Mouse (Mus musculus) hindbrain, embryonic 12.5 days (tissue): ENCODE results near the gene Mphosph10. TPM values are rescaled to one million over a fixed set of nuclear protein-coding genes. Genes with fewer than 3 reads are reported as not detected.
A peak's percentile ranks its signal among the peaks of the same experiment; 100 is the strongest.

ENCODE experiments used
- ATAC-seq: fragments of 200-750 bp; cut with Nextera tagmentation; 2 replicates; pipeline ENCODE4 v1.8.0; 2017; ENCODE audit warnings: moderate TSS enrichment; ENCODE audit not compliant: low FRiP score
- H3K27ac ChIP-seq: fragments of 300-500 bp; sonication (generic); 2 replicates; pipeline ENCODE4 v1.5.1; 2016; ENCODE audit warnings: mild to moderate bottlenecking
- H3K27me3 ChIP-seq: fragments of 300-500 bp; sonication (generic); 2 replicates; pipeline ENCODE4 v1.6.1; 2016; ENCODE audit warnings: mild to moderate bottlenecking
- H3K36me3 ChIP-seq: fragments of 300-500 bp; sonication (generic); 2 replicates; pipeline ENCODE4 v1.6.1; 2016; ENCODE audit warnings: mild to moderate bottlenecking
- H3K4me1 ChIP-seq: fragments of 300-500 bp; sonication (generic); 2 replicates; pipeline ENCODE4 v1.6.1; 2016
- H3K4me2 ChIP-seq: fragments of 300-500 bp; sonication (generic); replicated peaks from 2 replicates; pipeline ENCODE4 v1.6.1; 2016; ENCODE audit warnings: mild to moderate bottlenecking
- H3K4me3 ChIP-seq: fragments of 300-500 bp; sonication (generic); 2 replicates; pipeline ENCODE4 v1.5.1; 2016; ENCODE audit warnings: mild to moderate bottlenecking
- H3K9ac ChIP-seq: fragments of 300-500 bp; sonication (generic); 2 replicates; pipeline ENCODE4 v1.6.1; 2016; ENCODE audit warnings: mild to moderate bottlenecking, moderate library complexity
- H3K9me3 ChIP-seq: fragments of 300-500 bp; sonication (generic); replicated peaks from 2 replicates; pipeline ENCODE4 v1.6.1; 2016; ENCODE audit warnings: mild to moderate bottlenecking
- WGBS: fragments of 180-500 bp; shearing (Covaris S2); methylation state at CpG from one replicate; pipeline ENCODE4 v1.1.7; 2016; 5-methylcytosine and 5-hydroxymethylcytosine counted together
- polyA plus RNA-seq: library from polyadenylated mRNA; unstranded; fragments of >200 nt; fragmentation: Nextera tagmentation; extraction: Ambion mirVana; gene quantifications from 2 replicates; pipeline ENCODE4 v1.2.1, GENCODE M21; 2016

Gene Mphosph10
- polyA plus RNA-seq, 1 experiment from 2014 or later, result 41.7 TPM

- 90% methylated on average over 23 of the region's 23 CpGs for WGBS
- Histone ChIP-seq H3K9ac (no peak overlapping the region), H3K36me3 (peaks cover 23% of the 10 kb centered on the region), H3K9me3 (no peaks in the 10 kb centered on the region), H3K27ac (no peak overlapping the region), H3K4me1 (peaks cover 8% of the 10 kb centered on the region), H3K4me3 (no peak overlapping the region), H3K4me2 (no peak overlapping the region), H3K27me3 (no peaks in the 10 kb centered on the region)
- no peak for ATAC-seq
These were observed 19.9 kb downstream of the Mphosph10 start for GRCm38 (mm10) chr7:64371940-64372878.

DNA sequence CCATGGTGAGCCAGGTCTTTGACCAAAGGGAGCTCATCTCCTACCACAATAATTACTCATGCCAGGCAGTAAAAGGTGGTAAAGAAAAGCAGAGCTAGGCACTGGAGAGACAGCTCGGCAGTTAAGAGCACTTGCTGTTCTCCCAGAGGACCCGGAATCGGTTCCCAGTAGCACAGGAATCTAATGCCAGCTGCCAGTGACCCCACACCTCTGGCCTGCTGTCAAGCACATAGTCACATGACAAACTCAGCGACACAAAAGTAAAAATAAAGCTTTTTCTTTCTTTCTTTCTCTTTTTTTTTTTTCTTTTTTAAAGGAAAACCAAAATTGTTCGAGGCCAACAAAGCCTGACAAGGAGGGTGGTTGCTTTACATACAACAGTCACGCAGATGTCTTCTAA lies 22.2 kb downstream of the Mphosph10 start:
- Histone ChIP-seq H3K4me1 (peaks cover 8% of the 10 kb centered on the region), H3K4me2 (no peak overlapping the region), H3K27me3 (no peaks in the 10 kb centered on the region), H3K9ac (no peak overlapping the region), H3K9me3 (no peaks in the 10 kb centered on the region), H3K4me3 (no peak overlapping the region), H3K27ac (no peak overlapping the region), H3K36me3 (peaks cover 29% of the 10 kb centered on the region)
- ATAC-seq, result no peak
- 85% methylated on average over 6 of the region's 6 CpGs for WGBS

DNA sequence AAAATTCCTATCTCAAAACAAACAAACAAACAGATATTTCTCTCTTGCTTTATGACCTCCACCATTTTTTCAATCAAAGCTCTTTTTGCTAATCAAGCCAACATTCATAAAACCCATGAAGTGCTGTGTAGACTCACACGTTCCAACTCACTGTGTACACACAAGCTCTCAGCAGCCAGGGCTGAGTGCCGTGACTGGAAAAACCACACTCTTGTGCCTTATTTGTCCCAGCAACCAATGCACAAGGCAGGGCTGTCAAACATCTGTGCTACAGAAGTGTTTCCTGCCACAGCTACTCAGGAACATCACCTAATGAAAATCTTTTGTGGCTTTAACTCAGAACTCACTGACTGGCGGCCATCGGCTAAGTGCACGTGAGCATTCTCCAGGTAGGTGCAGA lies 26.2 kb downstream of the Mphosph10 start:
- Histone ChIP-seq H3K4me3 (no peak overlapping the region), H3K9me3 (no peaks in the 10 kb centered on the region), H3K4me1 (no peaks in the 10 kb centered on the region), H3K9ac (no peak overlapping the region), H3K27me3 (no peaks in the 10 kb centered on the region), H3K4me2 (no peak overlapping the region), H3K36me3 (peaks cover 63% of the 10 kb centered on the region), H3K27ac (no peak overlapping the region)
- 93% methylated on average over 5 of the region's 5 CpGs for WGBS
- ATAC-seq, result no peak

DNA sequence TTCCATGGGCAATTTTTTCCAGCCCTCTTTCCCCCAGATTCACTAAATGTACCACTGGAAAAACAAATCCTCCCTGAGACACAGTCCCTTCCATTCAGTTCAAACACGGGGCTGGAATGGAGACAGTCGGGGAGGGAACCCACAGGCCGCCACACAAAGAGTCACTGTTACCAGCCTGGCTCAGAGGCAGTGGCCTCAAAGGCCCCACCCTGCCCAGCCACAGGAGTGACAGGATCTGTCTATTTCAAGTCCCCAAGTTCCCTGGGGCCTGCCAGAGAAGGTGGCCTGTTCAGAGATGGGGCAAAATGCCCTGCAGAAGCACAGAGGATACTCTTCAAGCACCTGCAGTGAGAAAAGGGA lies 31.5 kb downstream of the Mphosph10 start:
- ATAC-seq, result peak; percentile 54; the same call in 1 of the 2 replicates
- Histone ChIP-seq H3K4me1 (0 out of 2 replicates have a peak, but pooled peaks cover 2% of the 10 kb centered on the region), H3K9ac (no peak overlapping the region), H3K9me3 (no peaks in the 10 kb centered on the region), H3K4me3 (no peak overlapping the region), H3K27ac (peak overlapping the region; percentile 52; the same call in 1 of the 2 replicates), H3K36me3 (peaks cover 65% of the 10 kb centered on the region), H3K27me3 (no peaks in the 10 kb centered on the region), H3K4me2 (no peak overlapping the region)
- 63% methylated on average over 3 of the region's 3 CpGs for WGBS

DNA sequence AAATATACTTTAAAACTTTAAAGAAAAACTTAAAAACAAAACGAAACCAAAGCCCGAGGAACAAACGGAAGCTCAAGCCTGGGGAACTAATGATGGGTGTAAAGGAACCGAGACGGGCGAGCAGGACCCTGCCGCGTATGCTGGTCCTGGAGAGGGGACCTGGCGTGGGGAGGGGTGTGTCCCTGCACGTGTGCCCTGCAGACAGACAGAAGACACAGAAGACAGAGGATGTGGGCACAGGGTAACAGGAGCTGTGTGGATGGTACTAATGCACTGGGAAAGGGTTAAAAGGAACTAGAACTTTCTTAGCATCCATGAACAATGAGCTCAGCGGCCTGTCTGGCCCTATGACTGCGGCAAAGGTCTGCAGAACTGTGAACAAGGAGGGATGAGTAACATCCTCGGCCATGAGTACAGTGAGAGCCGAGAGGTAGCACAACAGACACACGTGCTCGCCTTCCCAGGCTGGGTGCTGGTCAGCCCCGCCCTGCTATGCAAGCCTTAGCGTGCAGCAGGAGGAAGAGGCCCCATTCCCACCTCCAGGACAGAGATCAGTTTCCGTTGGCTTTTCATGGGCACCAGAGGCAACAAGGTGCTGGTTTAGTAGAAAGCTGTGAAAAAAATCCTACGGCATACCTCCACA lies 32.0 kb downstream of the Mphosph10 start:
- whole genome bisulfite sequencing, result 89% methylated on average over 20 of the region's 20 CpGs

DNA sequence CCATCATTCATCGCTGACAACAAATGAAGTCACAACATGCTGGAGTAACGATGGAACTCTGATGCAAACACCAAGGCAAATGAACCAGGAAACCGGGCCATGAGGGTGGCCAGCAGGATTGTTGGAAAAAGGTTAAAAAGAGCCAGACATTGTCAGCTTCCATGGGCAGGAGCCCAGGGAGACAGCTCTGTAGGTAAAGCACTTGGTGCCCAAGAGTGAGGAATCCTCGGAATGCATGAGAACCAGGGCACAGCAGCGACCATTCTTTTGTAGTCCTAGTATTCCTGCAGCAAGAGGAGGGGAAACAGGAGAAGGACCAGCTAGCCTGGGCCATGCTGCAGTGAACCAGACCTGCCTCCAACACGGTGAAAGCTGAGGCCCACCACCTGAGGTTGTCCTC lies 33.4 kb downstream of the Mphosph10 start:
- no peak overlapping the region for H3K27ac ChIP-seq
- no peak overlapping the region for H3K4me3 ChIP-seq
- no peak for ATAC-seq
- H3K9me3 ChIP-seq, result no peaks in the 10 kb centered on the region
- H3K4me2 ChIP-seq, result no peak overlapping the region
- H3K9ac ChIP-seq, result no peak overlapping the region
- no peaks in the 10 kb centered on the region for H3K27me3 ChIP-seq
- H3K36me3 ChIP-seq, result peaks cover 54% of the 10 kb centered on the region
- 85% methylated on average over 6 of the region's 6 CpGs for WGBS
- H3K4me1 ChIP-seq, result 0 out of 2 replicates have a peak, but pooled peaks cover 8% of the 10 kb centered on the region

More for the DNA sequence above, 32.0 kb downstream of the Mphosph10 start:
- Histone ChIP-seq H3K36me3 (peaks cover 65% of the 10 kb centered on the region), H3K4me3 (no peak overlapping the region), H3K4me2 (no peak overlapping the region), H3K27me3 (no peaks in the 10 kb centered on the region), H3K9ac (no peak overlapping the region), H3K27ac (peak overlapping the region; percentile 52; the same call in 1 of the 2 replicates), H3K9me3 (no peaks in the 10 kb centered on the region), H3K4me1 (0 out of 2 replicates have a peak, but pooled peaks cover 2% of the 10 kb centered on the region)
- ATAC-seq, result peak; percentile 50; the same call in 1 of the 2 replicates

DNA sequence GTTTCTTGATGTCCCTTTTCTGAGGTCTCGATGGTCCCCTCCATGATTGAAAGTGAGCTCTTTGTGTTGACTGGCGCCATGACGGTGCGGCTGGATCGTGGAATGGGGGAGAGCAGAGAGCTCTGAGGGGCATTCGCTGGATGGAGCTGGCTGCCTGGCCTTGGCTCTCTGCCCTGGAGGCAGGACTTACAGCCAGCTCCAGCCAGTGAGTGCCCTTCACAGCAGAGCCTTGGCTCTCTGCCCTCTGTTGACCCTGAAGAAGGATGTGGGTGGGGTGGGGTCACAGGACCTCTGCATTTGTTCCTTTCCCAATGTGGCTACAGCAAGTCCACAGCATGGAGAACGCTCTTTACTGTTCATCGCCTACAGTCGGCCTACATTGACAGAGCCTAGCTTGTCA lies 34.7 kb downstream of the Mphosph10 start:
- ATAC-seq, result no peak
- WGBS, result 89% methylated on average over 9 of the region's 9 CpGs

DNA sequence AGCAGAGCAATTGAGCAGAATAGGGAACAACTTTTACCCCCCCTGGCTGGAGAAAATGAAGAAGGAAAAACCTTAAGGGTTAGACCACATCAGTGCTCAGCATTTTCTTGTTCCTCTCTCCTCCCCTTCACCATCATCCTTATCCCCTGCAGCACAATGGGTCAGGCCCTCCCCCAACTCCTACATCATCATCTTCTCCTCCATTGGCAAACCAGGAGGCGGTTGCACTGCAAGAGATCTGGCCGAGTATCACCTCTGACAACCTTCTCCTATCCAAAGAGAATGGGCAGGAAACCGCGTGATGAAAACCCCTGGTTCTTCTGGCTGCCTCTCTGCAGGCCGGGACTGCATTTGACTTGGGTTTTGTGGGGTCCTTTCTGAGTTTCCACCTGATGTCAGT lies 35.4 kb downstream of the Mphosph10 start:
- H3K36me3 ChIP-seq, result peaks cover 53% of the 10 kb centered on the region
- 86% methylated on average over 5 of the region's 5 CpGs for WGBS

More for the DNA sequence above, 34.7 kb downstream of the Mphosph10 start:
- Histone ChIP-seq H3K9ac (no peak overlapping the region), H3K9me3 (no peaks in the 10 kb centered on the region), H3K27me3 (no peaks in the 10 kb centered on the region), H3K36me3 (peaks cover 56% of the 10 kb centered on the region), H3K4me1 (0 out of 2 replicates have a peak, but pooled peaks cover 8% of the 10 kb centered on the region), H3K4me2 (no peak overlapping the region), H3K27ac (no peak overlapping the region), H3K4me3 (no peak overlapping the region)

DNA sequence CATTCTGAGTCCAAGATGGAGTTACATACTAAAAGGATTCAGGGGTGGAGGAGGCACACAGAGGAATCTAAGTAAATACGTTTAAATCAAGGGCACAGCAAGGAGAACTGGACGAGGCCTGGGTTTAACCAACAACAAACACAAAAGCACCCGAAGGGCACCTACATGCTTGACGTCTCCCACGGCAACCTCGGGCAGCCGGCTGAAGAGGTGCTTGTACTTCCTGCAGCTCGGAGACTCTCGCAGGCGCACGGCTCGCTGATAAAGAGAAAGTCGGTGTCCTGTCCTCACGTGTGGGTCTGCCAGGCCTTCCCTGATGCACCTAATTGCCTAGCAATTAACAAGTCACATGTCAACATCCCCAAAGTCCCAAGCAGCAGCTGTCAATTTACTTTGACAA lies 37.9 kb downstream of the Mphosph10 start:
- 0 out of 2 replicates have a peak, but pooled peaks cover 5% of the 10 kb centered on the region for H3K4me1 ChIP-seq
- H3K4me2 ChIP-seq, result no peak overlapping the region
- H3K4me3 ChIP-seq, result no peak overlapping the region
- no peaks in the 10 kb centered on the region for H3K27me3 ChIP-seq
- peaks cover 54% of the 10 kb centered on the region for H3K36me3 ChIP-seq
- H3K27ac ChIP-seq, result no peak overlapping the region
- WGBS, result 43% methylated on average over 14 of the region's 14 CpGs
- no peaks in the 10 kb centered on the region for H3K9me3 ChIP-seq
- no peak overlapping the region for H3K9ac ChIP-seq
- 0 out of 2 replicates have a peak, but pooled peaks have one; percentile 33 for ATAC-seq

More for the DNA sequence above, 35.4 kb downstream of the Mphosph10 start:
- 0 out of 2 replicates have a peak, but pooled peaks cover 8% of the 10 kb centered on the region for H3K4me1 ChIP-seq
- H3K27me3 ChIP-seq, result no peaks in the 10 kb centered on the region
- H3K4me2 ChIP-seq, result no peak overlapping the region
- no peak overlapping the region for H3K4me3 ChIP-seq
- no peaks in the 10 kb centered on the region for H3K9me3 ChIP-seq
- no peak overlapping the region for H3K9ac ChIP-seq
- ATAC-seq, result no peak
- H3K27ac ChIP-seq, result no peak overlapping the region

GRCm38 (mm10) chr7:64351087-64351486 lies 41.0 kb downstream of the Mphosph10 start:
- H3K36me3 ChIP-seq, result peaks cover 49% of the 10 kb centered on the region
- no peaks in the 10 kb centered on the region for H3K27me3 ChIP-seq
- H3K9me3 ChIP-seq, result no peaks in the 10 kb centered on the region
- no peak overlapping the region for H3K9ac ChIP-seq
- H3K27ac ChIP-seq, result no peak overlapping the region
- WGBS, result 80% methylated on average over 4 of the region's 4 CpGs
- ATAC-seq, result no peak
- no peak overlapping the region for H3K4me2 ChIP-seq
- H3K4me3 ChIP-seq, result no peak overlapping the region
- H3K4me1 ChIP-seq, result 0 out of 2 replicates have a peak, but pooled peaks cover 5% of the 10 kb centered on the region

DNA sequence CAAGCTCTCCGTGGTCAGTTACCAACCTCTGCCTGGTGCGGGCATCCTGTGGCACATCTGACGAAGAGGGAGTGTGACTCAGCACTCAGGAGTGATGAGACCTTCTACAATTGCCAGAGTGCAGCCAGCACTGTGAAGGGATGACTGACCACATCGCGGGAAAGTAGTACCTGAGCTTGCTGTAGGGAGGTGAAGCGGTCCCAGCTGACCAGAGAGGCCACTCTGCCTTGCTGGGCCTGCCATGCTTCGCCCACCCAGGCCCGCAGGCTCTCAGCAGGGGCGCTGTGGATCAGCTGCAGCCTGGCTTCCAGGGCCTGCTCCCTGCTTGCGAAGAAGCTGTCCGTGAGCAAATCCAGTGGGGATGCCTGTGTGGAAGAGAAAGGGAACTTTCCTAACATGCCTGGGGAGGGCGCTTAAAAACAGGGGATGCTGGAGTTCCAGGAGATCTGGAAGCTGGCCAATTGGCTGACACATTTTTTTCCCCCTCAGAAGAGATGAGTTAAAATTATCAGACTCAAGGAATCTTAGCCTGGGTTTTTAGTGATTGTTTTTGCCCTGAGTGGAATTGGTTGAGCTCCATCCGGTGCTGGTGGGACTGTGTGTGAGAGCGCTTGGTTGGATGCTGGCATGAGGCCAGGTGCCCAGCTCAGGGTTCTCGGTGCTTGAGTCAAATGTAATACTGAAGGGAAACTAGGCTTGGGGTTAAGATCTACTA lies 42.8 kb downstream of the Mphosph10 start:
- H3K4me2 ChIP-seq, result no peak overlapping the region
- no peaks in the 10 kb centered on the region for H3K27me3 ChIP-seq
- no peak overlapping the region for H3K9ac ChIP-seq
- WGBS, result 90% methylated on average over 15 of the region's 15 CpGs
- no peak overlapping the region for H3K27ac ChIP-seq
- H3K9me3 ChIP-seq, result no peaks in the 10 kb centered on the region
- H3K4me1 ChIP-seq, result 0 out of 2 replicates have a peak, but pooled peaks cover 5% of the 10 kb centered on the region
- ATAC-seq, result no peak
- H3K4me3 ChIP-seq, result no peak overlapping the region
- peaks cover 50% of the 10 kb centered on the region for H3K36me3 ChIP-seq

- WGBS, result 94% methylated on average over 1 of the region's 1 CpGs
- no peak overlapping the region for H3K4me2 ChIP-seq
- H3K4me3 ChIP-seq, result no peak overlapping the region
- H3K36me3 ChIP-seq, result peaks cover 39% of the 10 kb centered on the region
- H3K9ac ChIP-seq, result no peak overlapping the region
- no peaks in the 10 kb centered on the region for H3K9me3 ChIP-seq
- ATAC-seq, result no peak
- H3K4me1 ChIP-seq, result no peaks in the 10 kb centered on the region
- H3K27me3 ChIP-seq, result no peaks in the 10 kb centered on the region
- no peak overlapping the region for H3K27ac ChIP-seq
These were observed 44.3 kb downstream of the Mphosph10 start for GRCm38 (mm10) chr7:64347813-64348212.
